In genomic region chr4:46374869-46375368, GRCm38 (mm10) we compare ENCODE assay signal across 8 mouse cellular contexts. TPM values are rescaled to one million over a fixed set of nuclear protein-coding genes. Genes with fewer than 3 reads are reported as not detected.
DNase-seq lines count a peak whose midpoint lies in the region; ATAC-seq and TF ChIP-seq lines count a peak whose summit lies in the region.

No protein-coding gene starts in this region.

- no peaks in the 10 kb centered on the region for H3K9me3 ChIP-seq in MEL (replicated peaks; ENCODE audit: insufficient read depth, low read length)
- H3K9me3 ChIP-seq in lung, embryonic 14.5 days (ENCODE audit: low read depth, low read length) = no peaks in the 10 kb centered on the region

- TF ChIP-seq CTCF in MEL (IDR thresholded peaks at IDR 0.05 in 2 of 3, conservative IDR thresholded peaks at IDR 0.05 in 1 of 3; ENCODE audit: control insufficient read depth in 1 of 3, insufficient read depth in 1 of 3, low read depth in 2 of 3, low read length in 3 of 3, poor library complexity in 1 of 3, severe bottlenecking in 1 of 3) = peak; percentile 85 to 92 (median 89)
- TF ChIP-seq CTCF in cerebellum, adult 2 months (IDR thresholded peaks at IDR 0.05; ENCODE audit: borderline replicate concordance, insufficient read depth, low read depth, low read length) = peak; percentile 86
- peak; percentile 97 for TF ChIP-seq CTCF in lung, embryonic 14.5 days (IDR thresholded peaks at IDR 0.05; ENCODE audit: low read depth)
- TF ChIP-seq CTCF in thymus, adult 2 months (IDR thresholded peaks at IDR 0.05; ENCODE audit: borderline replicate concordance, control insufficient read depth, extremely low read depth, insufficient read depth, low read length, poor library complexity) = peak; percentile 91

- H3K4me2 ChIP-seq in lung, embryonic 14.5 days = peak overlapping the region; percentile 62

- no peaks in the 10 kb centered on the region; a peak in 1 of 4 replicates for H3K36me3 ChIP-seq in MEL (ENCODE audit: control insufficient read depth in 1 of 2, insufficient read depth in 2 of 2, low read length in 2 of 2)
- peaks cover 15% of the 10 kb centered on the region for H3K36me3 ChIP-seq in lung, embryonic 14.5 days (ENCODE audit: insufficient read depth)
- H3K36me3 ChIP-seq in thymus, adult 2 months (ENCODE audit: control insufficient read depth, insufficient read depth, low read length) = peaks cover 21% of the 10 kb centered on the region

- TF ChIP-seq POLR2A in MEL (IDR thresholded peaks at IDR 0.05; ENCODE audit: control insufficient read depth in 1 of 2, insufficient read depth in 1 of 2, low read depth in 1 of 2, low read length in 2 of 2, poor library complexity in 1 of 2) = peak; percentile 15 to 32; a peak in 1 of 4 replicates
- no peak for TF ChIP-seq POLR2A in cerebellum, adult 2 months (IDR thresholded peaks at IDR 0.05; ENCODE audit: borderline replicate concordance, insufficient read depth, low read length)
- TF ChIP-seq POLR2A in thymus, adult 2 months (IDR thresholded peaks at IDR 0.05; ENCODE audit: control insufficient read depth, extremely low read depth, insufficient read depth, low read length, poor library complexity) = no peak

- no peak for TF ChIP-seq EP300 in MEL (IDR thresholded peaks at IDR 0.05; ENCODE audit: low read depth in 1 of 2, low read length in 2 of 2)

- peak; percentile 67 for TF ChIP-seq RAD21 in MEL (IDR thresholded peaks at IDR 0.05; ENCODE audit: low read depth, low read length)

- peak overlapping the region; percentile 64 to 82 for H3K4me3 ChIP-seq in MEL (ENCODE audit: control insufficient read depth in 1 of 2, insufficient read depth in 1 of 2, low read depth in 2 of 2, low read length in 2 of 2)
- H3K4me3 ChIP-seq in cerebellum, adult 2 months (replicated peaks; ENCODE audit: insufficient read depth, low read depth, low read length) = peak overlapping the region; percentile 46
- peak overlapping the region; percentile 28 for H3K4me3 ChIP-seq in lung, embryonic 14.5 days (ENCODE audit: low read depth, low read length)
- peak overlapping the region; percentile 34 for H3K4me3 ChIP-seq in thymus, adult 2 months (ENCODE audit: control insufficient read depth, insufficient read depth, low read length)

- peaks cover 0 to 3% of the 10 kb centered on the region in 2 experiments; a peak in 1 of 4 replicates for H3K4me1 ChIP-seq in MEL (ENCODE audit: control insufficient read depth in 1 of 2, insufficient read depth in 2 of 2, low read length in 2 of 2)
- H3K4me1 ChIP-seq in cerebellum, adult 2 months (ENCODE audit: control insufficient read depth, insufficient read depth, low read length) = no peaks in the 10 kb centered on the region; the same call in 1 of the 2 replicates
- H3K4me1 ChIP-seq in lung, embryonic 14.5 days (ENCODE audit: insufficient read depth) = peaks cover 10% of the 10 kb centered on the region
- H3K4me1 ChIP-seq in thymus, adult 2 months (replicated peaks; ENCODE audit: control insufficient read depth, insufficient read depth, low read length) = peaks cover 3% of the 10 kb centered on the region

- no peaks in the 10 kb centered on the region for H3K27me3 ChIP-seq in MEL (ENCODE audit: control insufficient read depth in 1 of 2, insufficient read depth in 2 of 2, low read length in 2 of 2)
- H3K27me3 ChIP-seq in cerebellum, adult 2 months (ENCODE audit: control insufficient read depth, insufficient read depth, low read length) = no peaks in the 10 kb centered on the region
- no peaks in the 10 kb centered on the region for H3K27me3 ChIP-seq in lung, embryonic 14.5 days (ENCODE audit: insufficient read depth, low read length)
- no peaks in the 10 kb centered on the region; the same call in 1 of the 2 replicates for H3K27me3 ChIP-seq in thymus, adult 2 months (ENCODE audit: control insufficient read depth, insufficient read depth, low read length)

- H3K27ac ChIP-seq in MEL (ENCODE audit: control insufficient read depth, low read depth, low read length) = peak overlapping the region; percentile 65
- no peak overlapping the region for H3K27ac ChIP-seq in cerebellum, adult 2 months (ENCODE audit: insufficient read depth, low read length)
- H3K27ac ChIP-seq in lung, embryonic 14.5 days (ENCODE audit: low read depth) = no peak overlapping the region
- H3K27ac ChIP-seq in thymus, adult 2 months (ENCODE audit: control insufficient read depth, insufficient read depth, low read length) = no peak overlapping the region

- WGBS in cerebellum, adult 2 months = 15% methylated on average over 22 of the region's 22 CpGs
- WGBS in lung, embryonic 14.5 days = 18% methylated on average over 22 of the region's 22 CpGs
- WGBS in thymus, adult 2 months = 35% methylated on average over 22 of the region's 22 CpGs

- H3K79me2 ChIP-seq in MEL (ENCODE audit: control insufficient read depth, insufficient read depth, low read length, poor library complexity) = no peaks in the 10 kb centered on the region; the same call in 1 of the 2 replicates

- peak; percentile 92 for DNase-seq in MEL (ENCODE audit: low read depth, low spot score)
- peak; percentile 88 to 90 for DNase-seq in cerebellum, adult 2 months
- peak; percentile 86 for DNase-seq in forelimb bud, embryonic 11.5 days (ENCODE audit: low read depth, low spot score)
- DNase-seq in layer of hippocampus, adult 8-10 months (ENCODE audit: low spot score in 2 of 2) = peak; percentile 75 to 82
- peak; percentile 86 for DNase-seq in lung, embryonic 14.5 days
- DNase-seq in ovary, adult 18-20 months (ENCODE audit: low spot score) = peak; percentile 60
- peak; percentile 78 for DNase-seq in thymus, adult 2 months

- peak overlapping the region; percentile 80 for H3K9ac ChIP-seq in MEL (ENCODE audit: control insufficient read depth, low read depth, low read length, poor library complexity, severe bottlenecking)
- peak overlapping the region; percentile 27; the same call in 1 of the 2 replicates for H3K9ac ChIP-seq in lung, embryonic 14.5 days

- peak; percentile 69 to 84 for ATAC-seq in hematopoietic stem cell, adult 5-6 weeks (replicated peaks in 1 of 2; ENCODE audit: insufficient read depth in 1 of 2, low FRiP score in 2 of 2, low TSS enrichment in 1 of 2, low read depth in 1 of 2, poor library complexity in 2 of 2, severe bottlenecking in 2 of 2)
- ATAC-seq in lung, embryonic 14.5 days (ENCODE audit: insufficient read depth) = peak; percentile 32; the same call in 1 of the 2 replicates

TF ChIP-seq in MEL, 35 proteins besides CTCF, POLR2A, EP300 and RAD21 (continues in another document):
- TF ChIP-seq ZKSCAN1 (IDR thresholded peaks at IDR 0.05; ENCODE audit: low read depth, low read length) (no peak), JUND (IDR thresholded peaks at IDR 0.05; ENCODE audit: low read depth, low read length) (no peak), USF1 (IDR thresholded peaks at IDR 0.05; ENCODE audit: low read depth, low read length) (peak; percentile 97), ZNF384 (IDR thresholded peaks at IDR 0.05; ENCODE audit: low read depth, low read length) (no peak), TBP (IDR thresholded peaks at IDR 0.05; ENCODE audit: low read depth, low read length) (peak; percentile 28; the same call in 1 of the 2 replicates), TAL1 (IDR thresholded peaks at IDR 0.05; ENCODE audit: low read length) (no peak), SMC3 (IDR thresholded peaks at IDR 0.05; ENCODE audit: low read depth, low read length) (peak; percentile 77), HCFC1 (IDR thresholded peaks at IDR 0.05; ENCODE audit: low read depth, low read length) (0 out of 2 replicates have a peak, but pooled peaks have one; percentile 4), USF2 (IDR thresholded peaks at IDR 0.05; ENCODE audit: borderline replicate concordance in 1 of 2, insufficient read depth in 1 of 2, low read depth in 1 of 2, low read length in 2 of 2) (peak; percentile 75 to 82), MYB (IDR thresholded peaks at IDR 0.05; ENCODE audit: low read depth, low read length) (no peak), RCOR1 (IDR thresholded peaks at IDR 0.05; ENCODE audit: low read depth, low read length) (no peak), ETS1 (IDR thresholded peaks at IDR 0.05; ENCODE audit: low read depth, low read length) (no peak), KAT2A (conservative IDR thresholded peaks at IDR 0.05; ENCODE audit: low read depth, low read length) (no peak), SIN3A (IDR thresholded peaks at IDR 0.05; ENCODE audit: low read length) (no peak; the same call in 1 of the 2 replicates), NELFE (IDR thresholded peaks at IDR 0.05; ENCODE audit: low read depth, low read length) (no peak), CHD2 (IDR thresholded peaks at IDR 0.05; ENCODE audit: low read length) (no peak), MAX (IDR thresholded peaks at IDR 0.05; ENCODE audit: low read length) (peak; percentile 86), MXI1 (IDR thresholded peaks at IDR 0.05; ENCODE audit: low read depth, low read length) (peak; percentile 60)

RNA-seq across cellular contexts. Expression of gene Trmo, which starts 14.3 kb away (rescaled TPM):
- total RNA-seq in MEL (2012; rRNA removed) = 4.1 and 5.0 TPM in 2 replicates
- 1 to 10 TPM in 1 of 2 experiments, not detected in 1; 3.5 TPM for polyA plus RNA-seq in MEL (2012; ENCODE audit: insufficient read depth in 1 of 2, insufficient read length in 2 of 2, low read depth in 1 of 2, low replicate concordance in 2 of 2, missing spikeins in 1 of 2)
- polyA plus RNA-seq in cerebellum, adult 2 months (2012; rRNA removed) = 7.7 and 8.1 TPM in 2 replicates
- 10.6 and 12.9 TPM in 2 replicates for total RNA-seq in hematopoietic stem cell, adult 5-6 weeks (2017)
- total RNA-seq in layer of hippocampus, adult 8-10 months (2022) = 1 to 10 TPM; 4.8 to 6.9 (median 5.6) TPM
- 9.2 and 9.4 TPM in 2 replicates for polyA plus RNA-seq in lung, embryonic 14.5 days (2014; fragmentation: Nextera tagmentation; extraction: Ambion mirVana)
- polyA plus RNA-seq in thymus, adult 2 months (2012; rRNA removed) = 11.9 and 13.5 TPM in 2 replicates

RNA-seq across cellular contexts. Expression of gene Foxe1, which starts 31.5 kb away (rescaled TPM):
- total RNA-seq in MEL (2012; rRNA removed) = 0.04 TPM in 1 of 2 replicates, not detected in the other
- polyA plus RNA-seq in MEL (2012; ENCODE audit: insufficient read depth in 1 of 2, insufficient read length in 2 of 2, low read depth in 1 of 2, low replicate concordance in 2 of 2, missing spikeins in 1 of 2) = not detected
- not detected in 2 replicates for polyA plus RNA-seq in cerebellum, adult 2 months (2012; rRNA removed)
- total RNA-seq in hematopoietic stem cell, adult 5-6 weeks (2017) = not detected in 2 replicates
- total RNA-seq in layer of hippocampus, adult 8-10 months (2022) = not detected
- polyA plus RNA-seq in lung, embryonic 14.5 days (2014; fragmentation: Nextera tagmentation; extraction: Ambion mirVana) = not detected in 2 replicates
- polyA plus RNA-seq in thymus, adult 2 months (2012; rRNA removed) = 0.28 and 0.57 TPM in 2 replicates

RNA-seq across cellular contexts. Expression of gene Hemgn, which starts 38.4 kb away (rescaled TPM):
- 7.4 and 11.8 TPM in 2 replicates for total RNA-seq in MEL (2012; rRNA removed)
- polyA plus RNA-seq in MEL (2012; ENCODE audit: insufficient read depth in 1 of 2, insufficient read length in 2 of 2, low read depth in 1 of 2, low replicate concordance in 2 of 2, missing spikeins in 1 of 2) = 10 to 100 TPM in 1 of 2 experiments, not detected in 1; 19.9 TPM
- 0.14 and 0.16 TPM in 2 replicates for polyA plus RNA-seq in cerebellum, adult 2 months (2012; rRNA removed)
- 35.5 and 57.0 TPM in 2 replicates for total RNA-seq in hematopoietic stem cell, adult 5-6 weeks (2017)
- not detected for total RNA-seq in layer of hippocampus, adult 8-10 months (2022)
- 0.55 and 0.74 TPM in 2 replicates for polyA plus RNA-seq in lung, embryonic 14.5 days (2014; fragmentation: Nextera tagmentation; extraction: Ambion mirVana)
- 0.93 and 1.3 TPM in 2 replicates for polyA plus RNA-seq in thymus, adult 2 months (2012; rRNA removed)

Comparison
In these comparisons a context has a peak if more than half of its experiments do, and no peak if none do; other contexts are left out.
1. POLR2A ChIP-seq: peak in MEL (2 of 2); none in cerebellum, adult 2 months (single experiment) and thymus, adult 2 months (single experiment).
2. Peak in every context shown above with its lines, with median percentiles within 50 percentile points of each other: DNase-seq, H3K4me3 ChIP-seq and CTCF ChIP-seq.